Mouse (Mus musculus): ENCODE measurements around the gene Lkaaear1. TPM values are rescaled to one million over a fixed set of nuclear protein-coding genes. Genes with fewer than 3 reads are reported as not detected.

Gene Lkaaear1
- total RNA-seq, 1 experiment: not detected

DNA sequence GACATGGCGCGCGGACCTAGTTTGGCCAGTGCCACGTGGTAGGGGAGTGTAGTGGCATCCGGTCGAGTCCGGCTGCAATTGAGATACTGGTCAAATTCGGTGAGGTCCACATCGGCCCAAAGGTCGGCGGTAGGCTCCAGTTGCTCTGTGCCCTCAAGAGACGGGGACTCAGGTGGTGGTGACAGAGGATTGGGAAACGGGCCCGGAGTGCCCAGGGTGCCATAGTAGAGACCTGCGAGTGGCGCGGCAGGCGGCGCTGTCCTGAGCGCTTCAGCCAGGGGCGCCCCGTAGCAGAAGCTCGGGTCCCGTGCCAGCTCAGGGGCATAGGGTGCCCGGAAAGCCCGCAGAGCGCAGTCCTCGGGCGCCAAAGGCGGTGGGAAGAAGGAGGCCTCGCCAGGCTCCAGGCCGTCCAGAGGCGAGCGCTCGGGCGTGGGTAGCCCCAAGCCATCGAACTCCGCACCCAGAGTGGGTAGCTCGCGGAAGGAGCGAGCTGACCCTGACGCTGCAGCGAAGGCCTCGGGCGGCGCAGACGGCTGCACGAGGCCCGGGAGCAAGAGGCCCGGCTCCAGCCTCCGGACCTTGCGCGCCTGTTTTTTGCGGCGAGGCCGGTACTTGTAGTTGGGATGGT, 27.8 kb downstream of the Lkaaear1 start:
- Histone ChIP-seq H3K4me3 (ENCODE audit: insufficient read depth in 1 of 2, low read depth in 1 of 2, low read length in 2 of 2, poor library complexity in 1 of 2, severe bottlenecking in 1 of 2) (peak overlapping the region; percentile 51 to 54), H3K4me1 (ENCODE audit: control insufficient read depth in 2 of 2, insufficient read depth in 2 of 2, low read length in 2 of 2, poor library complexity in 1 of 2) (peaks cover 0 to 12% of the 10 kb centered on the region in 2 experiments; a peak in 1 of 4 replicates), H3K9ac (ENCODE audit: insufficient read depth, low read depth, low read length, poor library complexity, severe bottlenecking) (peak overlapping the region; percentile 0), H3K27ac (ENCODE audit: insufficient read depth, low read depth, low read length, poor library complexity, severe bottlenecking) (no peak overlapping the region), H3K36me3 (ENCODE audit: control insufficient read depth, insufficient read depth, low read length, poor library complexity, severe bottlenecking) (no peaks in the 10 kb centered on the region), H3K9me3 (ENCODE audit: control insufficient read depth, insufficient read depth, low read depth, low read length) (no peaks in the 10 kb centered on the region)
- no peak for DNase-seq (ENCODE audit: low read depth, low spot score)
- TF ChIP-seq ZNF384 (IDR thresholded peaks at IDR 0.05; ENCODE audit: low read depth, low read length) (no peak), HCFC1 (IDR thresholded peaks at IDR 0.05; ENCODE audit: borderline replicate concordance, insufficient read depth, low read length) (no peak), CHD2 (IDR thresholded peaks at IDR 0.05; ENCODE audit: low read depth, low read length) (no peak), MAFK (IDR thresholded peaks at IDR 0.05; ENCODE audit: insufficient read depth, low read depth, low read length) (no peak)
- in situ Hi-C loops (cut with MboI; ENCODE audit: low sequenced_read_pairs in 2 of 2, unreplicated experiment in 2 of 2): no loop called here

DNA sequence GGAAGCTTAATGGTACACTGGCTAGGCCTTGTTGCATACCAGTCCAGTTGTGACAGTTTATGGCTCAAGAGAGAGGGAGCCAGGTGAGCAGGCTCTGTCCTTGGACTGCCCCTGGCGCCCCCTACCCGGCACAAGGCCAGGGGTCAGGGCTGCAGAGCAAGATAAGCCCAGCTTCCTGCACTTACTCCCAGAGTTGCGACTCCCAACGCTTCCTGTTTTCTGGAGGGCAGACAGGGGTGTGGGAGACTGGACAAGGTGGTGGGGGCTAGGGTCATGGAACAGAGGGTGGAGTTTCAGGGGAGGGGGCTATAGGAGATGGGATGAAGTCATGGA, 35.0 kb downstream of the Lkaaear1 start:
- Histone ChIP-seq H3K9me3 (ENCODE audit: control insufficient read depth, insufficient read depth, low read depth, low read length) (no peaks in the 10 kb centered on the region), H3K36me3 (ENCODE audit: control insufficient read depth, insufficient read depth, low read length, poor library complexity, severe bottlenecking) (no peaks in the 10 kb centered on the region), H3K27ac (ENCODE audit: insufficient read depth, low read depth, low read length, poor library complexity, severe bottlenecking) (no peak overlapping the region), H3K9ac (ENCODE audit: insufficient read depth, low read depth, low read length, poor library complexity, severe bottlenecking) (no peak overlapping the region), H3K4me3 (ENCODE audit: insufficient read depth in 1 of 2, low read depth in 1 of 2, low read length in 2 of 2, poor library complexity in 1 of 2, severe bottlenecking in 1 of 2) (no peak overlapping the region), H3K4me1 (ENCODE audit: control insufficient read depth in 2 of 2, insufficient read depth in 2 of 2, low read length in 2 of 2, poor library complexity in 1 of 2) (peaks cover 2 to 13% of the 10 kb centered on the region in 2 experiments; a peak in 3 of 4 replicates)
- in situ Hi-C loops (cut with MboI; ENCODE audit: low sequenced_read_pairs in 2 of 2, unreplicated experiment in 2 of 2): no loop called here
- no peak for DNase-seq (ENCODE audit: low read depth, low spot score)
- TF ChIP-seq HCFC1 (IDR thresholded peaks at IDR 0.05; ENCODE audit: borderline replicate concordance, insufficient read depth, low read length): no peak
- TF ChIP-seq ZNF384 (IDR thresholded peaks at IDR 0.05; ENCODE audit: low read depth, low read length): no peak
- TF ChIP-seq MAFK (IDR thresholded peaks at IDR 0.05; ENCODE audit: insufficient read depth, low read depth, low read length): no peak

DNA sequence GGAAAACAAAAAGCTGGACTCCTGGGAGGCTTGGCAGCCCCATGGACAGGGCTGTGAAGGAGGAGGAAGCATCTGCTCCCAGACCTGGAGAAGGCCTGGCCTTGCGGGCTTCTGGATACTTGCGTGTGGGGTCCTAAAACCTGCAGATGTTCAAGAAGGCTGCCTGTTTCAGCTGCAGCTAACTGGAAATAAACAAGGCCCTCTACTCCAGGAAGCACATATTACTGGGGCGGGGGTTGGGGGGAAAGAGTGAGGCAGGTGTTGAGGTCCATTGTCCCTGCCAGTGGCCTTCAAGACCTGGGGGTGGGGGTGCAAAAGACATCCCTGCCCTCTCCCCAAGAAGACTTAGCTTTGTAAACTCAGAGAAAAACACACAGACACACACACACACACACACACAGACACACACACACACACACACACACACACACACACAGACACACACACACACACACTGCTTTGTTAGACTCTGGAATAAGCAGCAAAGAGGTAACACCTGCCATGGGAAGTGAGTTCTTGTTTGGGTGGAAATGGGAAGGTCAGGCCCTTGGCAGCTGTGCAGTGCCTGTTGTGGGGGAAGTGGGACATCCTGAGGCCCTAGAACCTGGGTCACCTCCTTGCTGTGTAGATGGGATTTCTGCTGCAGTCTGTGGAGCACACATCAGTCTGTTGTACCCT, 35.5 kb downstream of the Lkaaear1 start:
- H3K36me3 ChIP-seq (ENCODE audit: control insufficient read depth, insufficient read depth, low read length, poor library complexity, severe bottlenecking): no peaks in the 10 kb centered on the region
- no peak for TF ChIP-seq ZNF384 (IDR thresholded peaks at IDR 0.05; ENCODE audit: low read depth, low read length)
- TF ChIP-seq CHD2 (IDR thresholded peaks at IDR 0.05; ENCODE audit: low read depth, low read length): no peak
- no peak for TF ChIP-seq HCFC1 (IDR thresholded peaks at IDR 0.05; ENCODE audit: borderline replicate concordance, insufficient read depth, low read length)
- no peak for TF ChIP-seq MAFK (IDR thresholded peaks at IDR 0.05; ENCODE audit: insufficient read depth, low read depth, low read length)
- TF ChIP-seq ZC3H11A (IDR thresholded peaks at IDR 0.05; ENCODE audit: borderline replicate concordance, low read depth, low read length): no peak
- no peak overlapping the region for H3K9ac ChIP-seq (ENCODE audit: insufficient read depth, low read depth, low read length, poor library complexity, severe bottlenecking)
- H3K4me3 ChIP-seq (ENCODE audit: insufficient read depth in 1 of 2, low read depth in 1 of 2, low read length in 2 of 2, poor library complexity in 1 of 2, severe bottlenecking in 1 of 2): no peak overlapping the region
- no peak overlapping the region for H3K27ac ChIP-seq (ENCODE audit: insufficient read depth, low read depth, low read length, poor library complexity, severe bottlenecking)
- H3K4me1 ChIP-seq (ENCODE audit: control insufficient read depth in 2 of 2, insufficient read depth in 2 of 2, low read length in 2 of 2, poor library complexity in 1 of 2): peaks cover 2 to 13% of the 10 kb centered on the region in 2 experiments; a peak in 3 of 4 replicates
- in situ Hi-C loops (cut with MboI; ENCODE audit: low sequenced_read_pairs in 2 of 2, unreplicated experiment in 2 of 2): no loop called here
- DNase-seq (ENCODE audit: low read depth, low spot score): no peak
- H3K9me3 ChIP-seq (ENCODE audit: control insufficient read depth, insufficient read depth, low read depth, low read length): no peaks in the 10 kb centered on the region

DNA sequence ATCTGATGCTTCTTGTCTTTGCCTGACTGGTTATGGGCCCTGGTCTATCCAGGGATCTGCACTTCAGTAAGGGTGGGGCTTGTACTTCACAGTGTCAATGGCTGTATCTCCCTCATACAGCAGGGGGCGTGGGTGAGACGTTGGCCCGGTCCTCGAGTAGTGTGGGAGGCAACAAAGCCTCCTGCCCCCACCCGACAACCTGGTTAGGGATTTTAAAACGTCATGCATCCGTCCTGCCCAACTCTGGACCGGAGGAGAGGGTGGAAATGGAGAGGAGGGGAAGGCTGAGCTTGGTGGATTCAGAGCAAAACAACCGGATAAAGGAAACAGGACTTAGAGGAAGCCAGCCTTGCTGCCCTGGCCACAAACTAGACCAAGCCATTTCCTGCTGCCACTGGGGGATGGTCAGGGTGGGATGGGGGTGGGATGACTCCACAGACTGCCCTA, 38.6 kb downstream of the Lkaaear1 start:
- Histone ChIP-seq H3K36me3 (ENCODE audit: control insufficient read depth, insufficient read depth, low read length, poor library complexity, severe bottlenecking) (peaks cover 9% of the 10 kb centered on the region; the same call in 1 of the 2 replicates), H3K9me3 (ENCODE audit: control insufficient read depth, insufficient read depth, low read depth, low read length) (no peaks in the 10 kb centered on the region), H3K4me3 (ENCODE audit: insufficient read depth in 1 of 2, low read depth in 1 of 2, low read length in 2 of 2, poor library complexity in 1 of 2, severe bottlenecking in 1 of 2) (peak overlapping the region in 1 of 2 experiments; percentile 41; a peak in 2 of 4 replicates), H3K27ac (ENCODE audit: insufficient read depth, low read depth, low read length, poor library complexity, severe bottlenecking) (no peak overlapping the region), H3K4me1 (ENCODE audit: control insufficient read depth in 2 of 2, insufficient read depth in 2 of 2, low read length in 2 of 2, poor library complexity in 1 of 2) (peaks cover 2 to 17% of the 10 kb centered on the region in 2 experiments; a peak in 3 of 4 replicates), H3K9ac (ENCODE audit: insufficient read depth, low read depth, low read length, poor library complexity, severe bottlenecking) (no peak overlapping the region)
- TF ChIP-seq ZNF384 (IDR thresholded peaks at IDR 0.05; ENCODE audit: low read depth, low read length) (no peak), HCFC1 (IDR thresholded peaks at IDR 0.05; ENCODE audit: borderline replicate concordance, insufficient read depth, low read length) (no peak), MAFK (IDR thresholded peaks at IDR 0.05; ENCODE audit: insufficient read depth, low read depth, low read length) (no peak), ZC3H11A (IDR thresholded peaks at IDR 0.05; ENCODE audit: borderline replicate concordance, low read depth, low read length) (no peak), CHD2 (IDR thresholded peaks at IDR 0.05; ENCODE audit: low read depth, low read length) (no peak)
- in situ Hi-C loops (cut with MboI; ENCODE audit: low sequenced_read_pairs in 2 of 2, unreplicated experiment in 2 of 2): no loop called here
- DNase-seq (ENCODE audit: low read depth, low spot score): peak; percentile 89

All from ES-E14 (cell line).